Mouse (Mus musculus) heart, postnatal 25 days (tissue): ENCODE results near the gene Rgsl1. TPM values are rescaled to one million over a fixed set of nuclear protein-coding genes. Genes with fewer than 3 reads are reported as not detected.
A peak's percentile ranks its signal among the peaks of the same experiment; 100 is the strongest.
"Not testable (repeated sequence)": the region's sequence is repeated elsewhere in the genome, so short reads cannot be mapped to it uniquely, and the experiment has no call there.

Source experiments
- DNase-seq: peaks from one replicate; pipeline ENCODE4 v3.0.0; 2022; ENCODE audit warnings: low spot score
- intact Hi-C: fragments of 180-260 bp; cut with DNase I; formaldehyde crosslinking; loops from one replicate; pipeline ENCODE4 v1.15.1; 2025
- total RNA-seq, 2 experiments: library from RNA; stranded (reverse); gene quantifications; 2 replicates each; pipeline ENCODE4 v1.2.3; 2021

The Rgsl1 gene
- total RNA-seq, 2 experiments from 2014 or later = 0.11 TPM; not detected in 1

DNA sequence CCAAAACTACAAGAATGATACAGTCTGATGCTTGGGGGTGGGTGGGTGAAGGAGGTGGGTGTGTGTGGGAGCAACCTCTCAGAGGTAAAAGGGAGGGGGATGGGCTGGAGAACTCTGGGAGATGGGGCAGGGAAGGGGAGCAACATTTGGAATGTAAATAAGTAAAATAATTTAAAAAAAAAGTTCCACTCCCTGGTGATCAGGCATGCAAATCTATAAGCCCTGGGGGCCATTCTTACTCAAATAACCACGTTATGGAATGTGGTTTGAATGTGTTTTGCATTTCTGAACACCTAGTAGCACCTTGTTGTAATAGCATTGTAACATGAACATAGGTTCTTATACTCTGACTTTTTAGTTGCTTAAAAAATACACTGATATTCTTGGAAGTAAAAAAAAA, 60.6 kb downstream of the Rgsl1 start:
- DNase-seq = no peak
- intact Hi-C loops = no loop called here

DNA sequence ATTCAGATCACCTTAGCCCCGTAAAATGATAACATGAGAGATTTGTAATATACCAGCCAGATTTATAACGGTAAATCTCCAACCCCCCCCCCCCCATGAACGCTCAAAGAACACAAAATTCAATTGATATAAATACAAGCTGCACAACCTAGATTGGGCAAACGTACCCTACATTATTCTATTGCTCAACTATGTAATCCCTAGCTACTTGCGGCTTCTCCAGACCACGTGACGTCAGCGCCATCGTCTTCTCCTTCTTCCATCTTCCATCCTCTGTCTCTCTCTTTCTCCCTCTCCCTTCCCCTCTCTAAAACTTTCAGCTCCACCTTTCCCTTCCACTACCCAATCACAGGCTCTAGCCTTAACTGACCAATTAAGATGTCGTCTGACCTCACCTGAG, 65.7 kb downstream of the Rgsl1 start:
- no peak for DNase-seq
- intact Hi-C loops = no loop called here

DNA sequence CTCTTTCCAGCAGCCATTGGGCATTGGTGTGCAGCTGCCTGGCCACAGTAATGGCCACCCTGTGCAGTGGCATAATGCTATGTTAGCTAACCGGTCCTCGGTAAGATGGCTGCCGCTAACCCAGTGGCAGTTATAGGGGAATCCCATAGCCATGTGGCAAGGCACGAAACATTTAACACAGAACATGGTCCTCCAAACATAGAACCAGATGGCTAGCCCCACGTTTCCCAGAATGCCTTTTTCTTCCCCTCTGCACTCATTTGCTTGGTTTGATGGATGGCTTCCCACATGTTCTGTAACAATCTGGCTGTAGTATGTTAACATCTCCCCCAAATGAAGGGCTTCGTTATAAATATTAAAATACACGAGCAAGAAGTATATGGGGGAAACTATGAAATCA, 67.7 kb downstream of the Rgsl1 start:
- no peak for DNase-seq
- intact Hi-C loops = no loop called here

DNA sequence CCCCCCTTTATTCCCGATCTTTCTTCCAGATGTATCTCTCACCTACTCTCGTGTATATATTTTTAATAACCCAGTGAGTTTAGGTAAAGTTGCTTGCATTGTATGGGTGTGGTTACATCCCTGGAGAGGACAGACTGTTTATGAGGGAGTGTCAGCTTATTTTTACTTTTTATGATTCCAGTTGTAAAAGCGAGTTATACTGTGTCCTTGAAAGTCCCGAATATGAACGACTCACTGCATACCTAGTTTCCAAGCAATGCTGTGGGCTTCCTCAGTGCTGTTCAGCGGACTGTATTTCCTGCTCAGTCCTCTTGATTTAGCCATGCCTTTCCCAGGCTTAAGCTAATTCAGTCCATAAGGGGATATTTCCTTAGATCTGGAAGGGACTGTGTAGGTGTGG, 68.8 kb downstream of the Rgsl1 start:
- no peak for DNase-seq
- intact Hi-C loops = no loop called here

- no peak for DNase-seq
- intact Hi-C loops = no loop called here
Measured at GRCm38 (mm10) chr1:153770776-153771167, 73.2 kb downstream of the Rgsl1 start.

DNA sequence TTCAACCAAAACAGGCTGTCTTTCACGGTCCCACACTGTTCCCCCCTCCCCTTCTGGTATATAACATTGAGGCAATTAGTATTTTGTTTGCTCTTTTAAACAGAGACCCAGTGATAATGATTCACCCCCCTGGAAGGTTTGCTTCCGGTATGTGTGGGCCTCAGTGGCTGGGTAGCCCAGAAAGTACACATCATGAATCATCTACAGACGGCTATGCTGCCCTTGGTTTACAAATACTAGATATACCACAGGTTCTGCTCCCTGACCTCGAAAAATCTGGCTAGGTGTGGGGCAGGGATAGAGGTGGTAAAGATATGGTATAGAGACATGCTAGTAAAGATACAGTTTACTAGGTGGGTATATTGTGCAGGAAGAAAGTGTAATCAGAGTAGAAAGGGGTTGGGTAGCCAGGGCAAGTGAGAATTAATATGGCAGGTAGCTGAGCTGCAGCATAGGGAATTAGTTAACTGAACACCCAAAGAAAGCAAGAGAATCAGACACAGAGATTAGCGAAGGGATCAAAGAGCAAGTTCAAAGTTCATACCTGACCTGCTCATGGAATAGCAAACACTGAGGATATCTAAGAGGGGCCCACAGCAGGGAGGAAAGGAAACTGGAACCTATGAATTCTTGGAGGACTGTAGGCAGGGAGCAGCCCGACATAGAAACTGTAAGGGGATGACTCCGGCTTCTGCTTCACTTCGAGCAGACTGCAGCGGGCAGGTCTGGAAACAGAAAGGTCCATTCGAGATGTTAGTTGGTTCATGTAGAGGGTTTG, 73.8 kb downstream of the Rgsl1 start:
- DNase-seq = no peak
- intact Hi-C loops = no loop called here

GRCm38 (mm10) chr1:153769571-153769970, 74.4 kb downstream of the Rgsl1 start:
- intact Hi-C loops, DNase-seq: not testable (repeated sequence)

GRCm38 (mm10) chr1:153768465-153768864, 75.5 kb downstream of the Rgsl1 start:
- no peak for DNase-seq
- intact Hi-C loops = no loop called here

GRCm38 (mm10) chr1:153767281-153767680, 76.7 kb downstream of the Rgsl1 start:
- intact Hi-C loops = no loop called here
- no peak for DNase-seq

DNA sequence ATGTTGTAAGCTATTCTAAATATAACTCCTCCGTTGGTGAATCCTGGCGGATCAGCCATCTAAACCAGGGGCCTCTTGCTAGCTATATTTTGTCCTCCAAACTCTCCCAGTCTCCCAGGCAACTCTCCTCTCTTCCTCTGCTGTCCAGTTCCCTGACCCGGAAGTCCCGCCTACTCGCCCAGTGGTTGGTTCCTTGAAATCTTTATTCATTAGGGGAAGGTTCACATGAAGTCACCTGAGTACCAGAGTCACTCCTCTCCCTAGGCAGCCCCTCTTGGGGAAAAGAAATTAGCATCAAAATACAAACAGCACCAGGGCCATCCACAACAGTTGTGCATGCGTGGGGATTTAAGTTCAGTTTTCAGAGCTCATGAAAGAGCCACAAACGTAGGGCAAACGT, 77.6 kb downstream of the Rgsl1 start:
- intact Hi-C loops = no loop called here
- DNase-seq = no peak

GRCm38 (mm10) chr1:153764136-153764535, 79.8 kb downstream of the Rgsl1 start:
- intact Hi-C loops = no loop called here
- no peak for DNase-seq

- intact Hi-C loops = no loop called here
- DNase-seq = no peak
Measured at GRCm38 (mm10) chr1:153753725-153754464, 90.0 kb downstream of the Rgsl1 start.

DNA sequence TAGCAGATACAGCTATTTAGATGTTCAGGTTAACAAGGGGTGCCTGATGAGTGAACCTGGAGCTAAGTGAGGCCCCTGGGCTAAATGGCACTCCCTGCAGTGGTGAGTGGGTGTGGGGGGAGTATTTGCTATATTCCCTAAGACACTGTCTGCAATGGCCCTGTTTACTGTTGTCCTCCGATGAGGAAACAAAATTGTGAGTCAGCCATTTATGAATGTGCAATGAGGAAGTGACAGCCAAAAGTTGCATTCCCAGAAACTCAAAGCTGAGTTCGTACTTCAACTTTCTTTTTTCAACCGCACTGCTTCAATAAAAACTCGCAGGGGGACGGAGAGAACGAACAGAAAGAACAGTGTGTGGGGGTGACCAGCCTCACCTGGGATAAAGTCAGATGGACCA, 91.4 kb downstream of the Rgsl1 start:
- no peak for DNase-seq
- intact Hi-C loops = no loop called here

- DNase-seq = peak; percentile 18
- intact Hi-C loops = no loop called here
Measured at GRCm38 (mm10) chr1:153751763-153752301, 92.1 kb downstream of the Rgsl1 start.

DNA sequence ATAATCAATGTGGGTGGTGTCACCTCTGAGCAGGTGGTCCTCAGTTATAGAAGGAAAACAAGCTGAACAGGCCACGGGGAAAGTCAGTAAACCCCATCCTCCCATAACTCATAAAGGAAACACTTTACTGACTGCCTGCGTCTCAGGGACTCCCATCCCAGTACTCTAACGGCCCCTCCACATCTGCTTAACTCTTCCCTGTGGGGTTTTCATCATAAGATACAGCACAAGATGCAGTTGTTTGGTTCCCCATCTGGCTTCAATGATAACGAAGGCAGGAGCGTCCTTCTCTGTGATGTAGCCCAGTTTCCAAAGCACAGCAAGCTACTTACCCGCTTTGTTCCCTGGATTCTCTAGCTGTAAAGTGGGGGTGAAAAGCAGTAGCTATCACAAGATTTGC, 93.9 kb downstream of the Rgsl1 start:
- intact Hi-C loops = no loop called here

DNA sequence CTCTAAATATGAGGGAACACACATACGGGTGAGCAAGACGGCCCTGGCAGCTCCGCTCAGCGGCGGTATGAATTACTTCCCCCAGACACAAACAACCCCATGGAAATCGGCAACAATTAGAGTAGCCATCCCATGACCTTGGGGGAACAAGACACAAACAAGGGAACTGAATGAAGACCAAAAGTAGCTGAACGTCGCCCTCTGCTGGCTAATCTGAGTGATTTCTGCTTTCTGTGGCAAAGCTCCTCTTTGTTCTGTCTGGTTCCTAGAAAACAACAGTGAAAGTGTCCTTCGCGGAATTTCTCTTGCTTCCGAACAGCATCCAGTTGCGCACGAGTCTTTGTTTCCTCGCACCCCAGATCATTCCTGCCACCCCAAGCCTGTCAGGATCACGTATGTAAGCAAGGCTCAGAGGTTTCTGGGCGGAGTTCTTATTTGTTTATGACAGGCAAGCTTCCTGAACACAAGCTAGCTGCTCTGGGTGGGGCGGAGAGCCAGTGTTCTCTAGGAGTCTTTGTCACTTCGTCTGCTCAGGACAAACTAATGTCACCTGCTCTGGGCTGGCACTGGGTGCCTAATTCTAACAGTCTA, 94.6 kb downstream of the Rgsl1 start, which contains the start of gene Rnasel:
Gene Rnasel, plus strand, starts transcription at position 216 of the 591 bp plus-strand sequence.
- DNase-seq = peak; percentile 32
- intact Hi-C loops = loop anchor here (5.0 kb wide), 2 partner anchors 58 to 262 kb away; partner anchors contain the start of gene Dhx9

More for the DNA sequence above, 93.9 kb downstream of the Rgsl1 start:
- DNase-seq = no peak

GRCm38 (mm10) chr1:153748549-153748948, 95.4 kb downstream of the Rgsl1 start:
- intact Hi-C loops = loop anchor here (5.0 kb wide), 2 partner anchors 59 to 261 kb away; partner anchors contain the start of gene Dhx9
- DNase-seq = no peak

DNA sequence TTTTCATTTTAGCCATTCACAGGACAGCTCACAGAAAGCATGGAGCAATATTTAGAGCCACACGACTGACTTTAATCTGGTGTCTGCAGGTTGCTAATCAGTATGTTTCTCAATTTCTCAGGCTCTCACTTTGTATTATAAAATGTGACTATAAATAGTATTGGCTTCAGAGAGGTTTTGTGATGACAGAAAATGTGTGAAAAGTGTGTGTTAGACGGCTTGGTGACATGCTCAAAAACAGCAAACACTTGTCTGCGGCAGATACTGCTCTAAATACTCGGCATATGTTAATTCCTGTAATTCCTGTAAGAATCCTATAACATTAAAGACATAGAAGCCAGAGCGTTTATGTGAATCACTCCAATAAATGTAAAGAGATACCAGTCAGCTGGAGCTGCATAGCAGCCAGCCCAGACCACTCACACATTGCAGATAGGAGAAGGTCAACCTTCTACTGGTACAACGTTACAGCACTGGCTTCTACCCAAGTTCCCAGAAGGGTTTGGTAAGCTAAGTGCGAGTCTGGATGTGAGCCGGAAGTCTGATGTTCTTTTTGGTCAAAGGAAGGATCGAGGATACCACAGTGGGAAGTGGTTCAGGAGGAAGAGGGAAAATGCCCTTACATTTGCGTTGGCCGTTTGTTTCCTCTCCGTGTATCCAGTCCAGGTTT, 95.9 kb downstream of the Rgsl1 start:
- intact Hi-C loops = loop anchor here (5.0 kb wide), 2 partner anchors 59 to 261 kb away; partner anchors contain the start of gene Dhx9
- DNase-seq = no peak

DNA sequence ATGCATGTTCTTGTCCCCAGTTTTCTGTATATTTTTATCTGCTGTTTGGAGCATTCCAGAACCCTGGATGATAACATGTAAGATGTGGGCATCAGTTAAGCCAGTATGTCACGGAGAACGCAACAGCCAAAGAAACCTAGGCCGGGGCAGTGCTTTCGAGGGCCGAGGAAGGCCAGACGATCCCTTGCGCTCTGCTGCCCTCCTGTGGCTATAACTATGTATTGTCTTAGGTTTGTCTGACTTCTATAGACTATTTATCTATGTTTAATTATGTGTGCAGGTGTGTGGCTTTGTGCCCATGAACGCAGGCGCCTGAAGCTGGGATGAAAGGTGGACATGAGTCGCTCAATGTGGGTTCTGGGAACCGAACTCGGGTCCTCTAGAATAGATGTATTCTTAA, 97.2 kb downstream of the Rgsl1 start:
- intact Hi-C loops = loop anchor here (1.0 to 5.0 kb wide), 3 partner anchors 61 to 259 kb away; partner anchors contain the start of gene Dhx9
- DNase-seq = peak; percentile 30
